Mouse (Mus musculus) thymus, postnatal 36 days (tissue): ENCODE results near the gene Rassf3.

Experiments used
- DNase-seq, 2 experiments: peaks; one replicate each; pipeline ENCODE4 v3.0.0; 2022; ENCODE audit warnings: mixed read lengths in 2 of 2

The Rassf3 gene

GRCm38 (mm10) chr10:121488623-121489299 is 12.6 kb upstream of the Rassf3 start:
- DNase-seq, result no peak

- DNase-seq, result no peak
Observed at GRCm38 (mm10) chr10:121487716-121488115, 11.6 kb upstream of the Rassf3 start.

- DNase-seq, result no peak
Observed at GRCm38 (mm10) chr10:121486350-121486749, 10.2 kb upstream of the Rassf3 start.

- no peak for DNase-seq
Observed at GRCm38 (mm10) chr10:121483364-121483763, 7.2 kb upstream of the Rassf3 start.

DNA sequence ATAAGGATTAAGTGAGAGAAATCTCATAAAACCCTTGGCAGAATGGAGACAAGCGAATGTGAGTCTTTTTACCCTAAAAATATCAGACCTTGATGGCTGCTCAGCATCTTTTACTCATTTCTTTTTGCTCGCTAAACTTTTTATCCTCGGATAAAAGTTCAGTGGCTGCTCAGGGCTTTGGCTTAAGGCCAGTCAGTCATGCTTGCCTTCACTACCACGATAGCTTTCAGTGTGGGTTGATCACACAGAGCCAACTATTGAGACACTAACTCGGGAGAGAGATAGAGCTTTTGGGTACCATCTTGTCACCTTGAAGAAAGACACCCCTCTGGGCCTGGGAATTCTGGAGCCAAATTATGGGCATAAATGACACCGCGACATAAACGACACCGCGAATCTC is 5.0 kb upstream of the Rassf3 start:
- no peak for DNase-seq

- DNase-seq, result no peak
Observed at GRCm38 (mm10) chr10:121479987-121480386, 3.8 kb upstream of the Rassf3 start.

- DNase-seq, result no peak
Observed at GRCm38 (mm10) chr10:121477433-121477832, 1.3 kb upstream of the Rassf3 start.

GRCm38 (mm10) chr10:121476968-121477337 is 806 bp upstream of the Rassf3 start:
- DNase-seq, result no peak

DNA sequence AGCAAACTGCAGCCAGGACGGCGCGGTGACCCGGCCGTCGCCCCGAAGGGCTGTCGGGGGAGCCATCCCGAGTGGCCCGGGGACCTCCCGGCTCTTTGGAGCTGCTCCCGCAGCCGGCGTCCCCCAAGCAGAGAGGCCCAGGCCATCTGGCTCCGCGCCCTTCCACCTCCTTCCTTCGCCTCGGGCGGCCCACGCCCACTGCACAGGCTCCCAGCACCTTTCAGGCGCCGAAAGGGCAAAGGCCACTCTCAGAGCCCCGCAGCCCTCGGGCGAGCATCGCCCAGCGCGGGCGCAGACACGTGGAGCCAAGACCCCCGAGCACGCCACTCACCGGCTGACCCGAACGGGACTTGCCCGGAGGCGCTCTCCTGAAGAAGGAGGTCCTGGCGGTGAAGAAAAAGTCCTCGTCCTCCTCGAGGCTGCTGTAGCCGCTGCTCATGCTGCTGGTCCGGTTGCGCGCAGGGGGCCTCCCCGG is 438 bp downstream of the Rassf3 start:
- DNase-seq, result peak; percentile 62 to 75

GRCm38 (mm10) chr10:121475101-121475671 is 961 bp downstream of the Rassf3 start:
- no peak for DNase-seq

DNA sequence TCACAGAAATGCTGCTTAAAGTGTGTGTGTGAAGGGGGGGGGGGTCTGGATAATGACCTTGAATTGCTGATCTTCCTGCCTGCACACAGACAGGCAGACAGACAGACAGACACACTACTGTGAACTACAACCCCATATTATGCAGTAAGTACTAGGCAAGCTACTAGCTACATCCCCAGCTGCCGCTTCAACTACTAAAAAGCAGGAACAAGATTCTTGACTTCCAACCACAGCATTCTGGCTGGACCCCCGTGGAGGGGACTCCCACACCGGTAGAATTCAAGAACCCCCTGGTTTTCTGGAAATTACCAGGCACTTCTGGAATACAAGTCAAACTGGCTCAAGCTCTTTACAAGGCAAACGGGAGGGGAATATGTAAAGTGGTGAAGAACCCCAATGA is 1.9 kb downstream of the Rassf3 start:
- no peak for DNase-seq

DNA sequence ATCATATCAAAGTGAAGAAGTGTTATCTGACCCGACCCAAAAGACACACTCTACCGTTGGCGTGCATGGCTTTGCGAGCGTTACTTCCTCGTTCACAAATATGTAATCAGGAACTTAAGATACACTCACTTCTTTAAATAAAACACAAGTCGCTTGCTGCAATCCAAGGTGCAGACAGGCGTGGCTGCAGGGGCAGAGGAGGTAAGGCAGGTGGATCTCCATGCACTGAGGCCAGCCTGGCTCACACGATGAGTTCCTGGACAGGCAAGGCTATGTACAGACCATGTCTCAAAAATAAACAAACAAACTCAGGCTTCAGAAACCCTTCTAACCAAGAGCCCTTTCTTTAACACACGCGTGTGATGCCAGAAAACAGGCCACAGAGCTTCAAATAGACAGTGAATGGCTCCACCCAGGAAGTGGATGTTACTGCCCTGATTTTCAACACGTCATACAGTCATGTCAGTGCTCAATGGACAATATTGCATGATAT is 2.4 kb downstream of the Rassf3 start:
- no peak for DNase-seq

GRCm38 (mm10) chr10:121472593-121473217 is 3.4 kb downstream of the Rassf3 start:
- DNase-seq, result no peak

- DNase-seq, result peak in 1 of 2 experiments; percentile 35
Observed at GRCm38 (mm10) chr10:121471570-121472197, 4.5 kb downstream of the Rassf3 start.

- DNase-seq, result no peak
Observed at GRCm38 (mm10) chr10:121469625-121470024, 6.5 kb downstream of the Rassf3 start.

DNA sequence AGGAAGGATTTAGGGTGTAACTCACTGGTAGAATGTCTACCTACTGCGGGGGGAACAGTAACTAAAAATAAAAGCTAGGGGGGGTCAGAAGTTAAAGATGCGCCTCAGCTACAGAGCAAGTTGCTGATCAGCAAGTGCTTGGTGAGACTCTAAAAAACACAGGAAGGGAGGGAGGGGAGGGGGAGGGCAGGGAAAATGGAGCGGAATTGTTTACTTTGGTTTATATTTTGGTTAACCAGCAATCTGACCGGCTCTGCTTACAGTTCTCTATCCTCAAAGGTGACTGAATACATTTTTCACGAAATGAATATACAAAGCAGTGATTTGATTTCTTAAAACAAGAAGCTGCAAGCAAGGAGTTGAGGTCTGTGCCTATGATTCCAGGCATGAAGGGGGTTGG is 7.2 kb downstream of the Rassf3 start:
- DNase-seq, result no peak

DNA sequence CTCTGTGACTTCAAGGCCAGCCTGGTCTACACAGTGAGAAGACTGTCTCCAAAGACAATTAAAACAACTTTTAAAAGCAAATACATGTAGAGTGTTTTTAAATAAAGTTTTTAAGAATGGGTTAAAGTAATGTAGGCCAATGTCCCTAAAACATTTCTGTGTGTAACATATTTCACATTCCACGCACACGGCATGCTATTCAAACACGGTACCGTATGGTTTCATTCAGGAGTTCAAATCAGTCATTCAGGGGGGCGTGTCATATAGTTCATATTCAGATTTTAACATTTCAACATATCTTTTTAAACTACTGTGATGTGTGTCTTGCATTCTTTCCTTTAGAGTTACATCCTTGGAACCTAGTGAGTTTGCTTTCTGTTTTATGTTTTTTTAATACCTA is 7.9 kb downstream of the Rassf3 start:
- DNase-seq, result no peak

GRCm38 (mm10) chr10:121467792-121468191 is 8.4 kb downstream of the Rassf3 start:
- DNase-seq, result no peak

- DNase-seq, result no peak
Observed at GRCm38 (mm10) chr10:121467016-121467415, 9.1 kb downstream of the Rassf3 start.

- DNase-seq, result no peak
Observed at GRCm38 (mm10) chr10:121465033-121465432, 11.1 kb downstream of the Rassf3 start.

DNA sequence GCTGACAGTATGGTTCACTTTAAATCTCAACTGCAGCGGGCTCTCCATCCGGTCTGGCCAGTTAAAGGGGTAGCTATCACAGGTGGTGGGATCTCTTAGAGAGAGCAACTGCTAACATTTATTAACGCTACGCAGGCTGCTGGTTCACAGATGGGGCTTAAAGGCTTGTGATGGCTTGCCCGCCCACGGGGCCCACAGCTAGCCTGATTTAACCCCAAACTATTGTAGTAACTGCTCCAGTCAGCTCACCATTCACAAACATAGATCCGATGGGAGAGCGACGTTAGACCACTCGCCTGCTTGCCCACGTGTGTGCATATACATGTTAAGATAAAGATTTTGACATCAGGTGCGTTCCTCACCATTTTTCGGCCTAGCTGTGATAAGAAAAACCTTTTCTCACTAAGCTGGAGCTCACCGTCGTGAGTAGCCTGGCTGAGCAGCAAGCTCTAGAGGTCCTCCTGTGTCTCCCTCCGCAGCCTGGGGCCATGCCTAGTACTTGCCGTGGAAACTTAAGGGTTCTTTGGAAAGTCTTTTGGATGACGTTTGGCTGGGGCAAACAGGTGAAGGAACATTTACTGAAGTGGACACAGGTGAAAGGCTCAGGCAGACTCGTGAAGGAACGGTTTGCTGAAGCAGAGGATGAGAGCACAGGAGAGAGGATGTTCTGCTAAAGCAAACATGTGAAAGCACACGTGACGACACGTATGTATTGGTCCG is 13.8 kb downstream of the Rassf3 start:
- no peak for DNase-seq

GRCm38 (mm10) chr10:121461404-121462161 is 14.6 kb downstream of the Rassf3 start:
- DNase-seq, result no peak
